Mouse (Mus musculus) thymus, adult 2 months (tissue): ENCODE results near the gene G0s2.
"Not testable (repeated sequence)": the region's sequence is repeated elsewhere in the genome, so short reads cannot be mapped to it uniquely, and the experiment has no call there.

Experiments
- CTCF ChIP-seq: fragments of 200-500 bp; IDR thresholded peaks from 2 replicates; pipeline ENCODE4 v1.5.1; 2012; ENCODE audit warnings: mild to moderate bottlenecking, control low read depth, low read length, moderate library complexity, borderline replicate concordance; ENCODE audit not compliant: control insufficient read depth, poor library complexity, insufficient read depth; ENCODE audit errors: extremely low read depth
- POLR2A ChIP-seq: fragments of 200-500 bp; IDR thresholded peaks from 2 replicates; pipeline ENCODE4 v1.6.1; 2012; ENCODE audit warnings: mild to moderate bottlenecking, low read length, control low read depth, moderate library complexity; ENCODE audit not compliant: control insufficient read depth, poor library complexity, insufficient read depth; ENCODE audit errors: extremely low read depth

DNA sequence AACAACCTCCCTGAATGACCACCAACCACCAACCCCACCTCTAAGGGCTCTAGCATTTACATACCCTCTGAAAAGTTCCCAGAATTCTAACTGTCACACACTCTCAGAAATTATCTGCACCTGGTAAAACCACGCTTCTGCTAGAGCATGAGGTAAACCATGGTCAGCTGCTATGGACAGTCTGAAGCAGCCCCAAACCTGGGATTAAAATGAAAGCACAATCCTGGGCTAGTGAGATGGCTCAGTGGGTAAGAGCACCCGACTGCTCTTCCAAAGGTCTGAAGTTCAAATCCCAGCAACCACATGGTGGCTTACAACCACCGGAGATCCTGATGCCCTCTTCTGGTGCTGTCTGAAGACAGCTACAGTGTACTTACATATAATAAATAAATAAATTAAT lies 19.1 kb downstream of the G0s2 start:
- not testable (repeated sequence) for TF ChIP-seq POLR2A, CTCF
